ENCODE assay signal across 37 mouse cellular contexts in the genomic region with DNA sequence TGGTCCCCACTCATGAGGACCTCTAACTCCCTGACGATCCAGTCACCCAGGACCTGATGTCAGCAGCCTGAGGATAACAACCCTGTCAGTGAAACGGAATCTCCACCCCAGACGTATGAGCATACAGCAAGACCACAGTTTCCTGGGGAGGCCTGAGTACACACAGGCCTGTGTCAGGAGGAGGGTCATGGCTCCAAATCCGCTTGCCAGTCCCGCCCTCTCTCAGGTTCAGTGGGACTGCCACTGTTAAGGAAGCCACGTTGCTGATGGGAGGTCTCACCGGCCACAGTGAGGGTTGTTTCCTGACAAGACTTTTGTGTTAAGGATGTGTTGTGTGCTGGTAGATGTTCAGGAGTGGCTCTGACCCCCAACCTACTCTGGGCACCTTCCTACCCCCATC. TPM values are rescaled to one million over a fixed set of nuclear protein-coding genes. Genes with fewer than 3 reads are reported as not detected.
"Had no signal": no experiment of that assay in that cellular context is flagged by ENCODE, and none has a peak within 500 bp of the region (broad histone marks: within the 10 kb centered on the region; RNA-seq: fewer than 3 reads in every experiment).

No protein-coding gene starts in this region.

- H3K4me3 ChIP-seq: gastrocnemius, adult 2 months; heart, embryonic 13.5 days; heart, embryonic 15.5 days; hindbrain, embryonic 13.5 days; hindbrain, embryonic 15.5 days; kidney, embryonic 15.5 days; limb, embryonic 13.5 days; limb, embryonic 15.5 days; liver, embryonic 12.5 days had no signal

- H3K9me3 ChIP-seq: heart, embryonic 13.5 days; heart, embryonic 15.5 days; hindbrain, embryonic 13.5 days; hindbrain, embryonic 15.5 days; kidney, embryonic 15.5 days; limb, embryonic 13.5 days; limb, embryonic 15.5 days; liver, embryonic 12.5 days had no signal

- H3K27ac ChIP-seq: gastrocnemius, adult 2 months; heart, embryonic 13.5 days; heart, embryonic 15.5 days; hindbrain, embryonic 13.5 days; hindbrain, embryonic 15.5 days; hindbrain, postnatal 0 days; kidney, embryonic 15.5 days; kidney, postnatal 0 days; limb, embryonic 13.5 days; limb, embryonic 15.5 days; liver, embryonic 12.5 days had no signal

- DNase-seq: gastrocnemius, adult 2 months; gastrocnemius, postnatal 14 days; gastrocnemius, postnatal 36 days; heart, adult 18-20 months; heart, postnatal 14 days; heart, postnatal 36 days; kidney, adult 11 months; kidney, adult 2 months; kidney, adult 9 months; kidney, postnatal 14 days; kidney, postnatal 36 days; layer of hippocampus, adult 9-11 months; layer of hippocampus, postnatal 36 days; left cerebral cortex, postnatal 4 days had no signal

- H3K9ac ChIP-seq: heart, embryonic 13.5 days; heart, embryonic 15.5 days; hindbrain, embryonic 13.5 days; hindbrain, embryonic 15.5 days; kidney, embryonic 15.5 days; limb, embryonic 13.5 days; limb, embryonic 15.5 days; liver, embryonic 12.5 days had no signal

- H3K4me1 ChIP-seq: heart, embryonic 13.5 days; heart, embryonic 15.5 days; hindbrain, embryonic 15.5 days; kidney, embryonic 15.5 days; limb, embryonic 13.5 days; limb, embryonic 15.5 days; liver, embryonic 12.5 days had no signal

- ATAC-seq: hindbrain, postnatal 0 days; intestine, embryonic 16.5 days; liver, embryonic 12.5 days had no signal

- H3K36me3 ChIP-seq: heart, embryonic 13.5 days; heart, embryonic 15.5 days; hindbrain, embryonic 13.5 days; hindbrain, embryonic 15.5 days; kidney, embryonic 15.5 days; limb, embryonic 13.5 days; limb, embryonic 15.5 days; liver, embryonic 12.5 days had no signal

- H3K27me3 ChIP-seq: hindbrain, embryonic 15.5 days; limb, embryonic 15.5 days had no signal

- H3K4me2 ChIP-seq: heart, embryonic 11.5 days; heart, embryonic 13.5 days; heart, embryonic 15.5 days; hindbrain, embryonic 13.5 days; hindbrain, embryonic 15.5 days; kidney, embryonic 15.5 days; limb, embryonic 13.5 days; limb, embryonic 15.5 days; liver, embryonic 12.5 days had no signal

RNA-seq across cellular contexts. Expression of a gene that starts 35.3 kb away (rescaled TPM):
- total RNA-seq: gastrocnemius, adult 2 months; gastrocnemius, postnatal 14 days; gastrocnemius, postnatal 36 days; heart, adult 18-20 months; heart, adult 8-10 months; heart, postnatal 14 days; heart, postnatal 36 days; hematopoietic stem cell, adult 5-6 weeks; layer of hippocampus, adult 18-20 months; layer of hippocampus, adult 8-10 months; layer of hippocampus, postnatal 36 days; left cerebral cortex, adult 8-10 months; left cerebral cortex, postnatal 4 days; liver, adult 2 months had no signal
- polyA plus RNA-seq: gonadal fat pad, adult 2 months; heart, embryonic 11.5 days; heart, embryonic 13.5 days; heart, embryonic 15.5 days; heart, postnatal 0 days; intestine, embryonic 14.5 days; intestine, embryonic 16.5 days; kidney, adult 2 months; kidney, embryonic 15.5 days; kidney, postnatal 0 days; large intestine, adult 2 months; limb, embryonic 11.5 days; limb, embryonic 15.5 days; liver, adult 2 months; liver, embryonic 12.5 days had no signal
